Mouse (Mus musculus): ENCODE data around the gene Areg. TPM values are rescaled to one million over a fixed set of nuclear protein-coding genes. Genes with fewer than 3 reads are reported as not detected.
A peak's percentile ranks its signal among the peaks of the same experiment; 100 is the strongest.

Areg gene
- not detected in 2 replicates for polyA plus RNA-seq (2015; fragmentation: Nextera tagmentation; extraction: Ambion mirVana)

DNA sequence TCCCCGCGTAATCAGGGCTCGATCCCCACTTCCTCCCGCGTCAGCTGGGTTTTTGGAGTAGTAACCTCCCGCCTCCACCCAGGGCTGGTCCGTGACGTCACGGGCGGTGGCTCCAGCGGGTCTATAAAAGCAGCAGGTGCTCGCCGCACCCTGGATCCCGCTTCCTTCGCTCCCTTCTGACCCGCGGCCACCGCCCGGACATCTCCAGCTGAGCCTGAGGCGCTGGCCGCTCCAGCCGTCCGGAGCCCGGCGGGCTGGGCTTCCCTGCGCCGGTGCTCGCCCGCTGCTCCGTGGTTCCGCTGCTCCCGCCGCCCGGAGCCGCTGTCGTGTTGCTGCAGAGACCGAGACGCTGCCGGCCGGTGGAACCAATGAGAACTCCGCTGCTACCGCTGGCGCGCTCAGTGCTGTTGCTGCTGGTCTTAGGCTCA lies at the start of gene Areg:
Areg (plus strand) TSS at position 154 of the 428 bp plus-strand sequence.
- TF ChIP-seq CTCF (IDR thresholded peaks at IDR 0.05; ENCODE audit: low read depth) (no peak), EP300 (IDR thresholded peaks at IDR 0.05; ENCODE audit: low read depth) (no peak)
- Histone ChIP-seq H3K36me3 (replicated peaks; ENCODE audit: insufficient read depth, low read length) (no peaks in the 10 kb centered on the region), H3K4me3 (ENCODE audit: low read depth, low read length) (peak within 1 kb of the TSS; percentile 44), H3K27ac (ENCODE audit: low read depth) (no peak within 1 kb of the TSS), H3K9ac (replicated peaks) (no peak within 1 kb of the TSS), H3K4me2 (ENCODE audit: low read depth, low read length) (peak within 1 kb of the TSS; percentile 80), H3K4me1 (ENCODE audit: insufficient read depth) (no peaks in the 10 kb centered on the region), H3K27me3 (ENCODE audit: insufficient read depth, low read length) (peaks cover 34% of the 10 kb centered on the region), H3K9me3 (ENCODE audit: low read length) (no peaks in the 10 kb centered on the region)
- ATAC-seq: peak; percentile 56
- peak; percentile 59 for DNase-seq
- 2% methylated on average over 44 of the region's 44 CpGs for WGBS (ENCODE audit: insufficient replicate concordance)

GRCm38 (mm10) chr5:91090301-91090700 lies 49.1 kb upstream of the Areg start:
- ATAC-seq (no peak), DNase-seq (no peak)
- Histone ChIP-seq H3K4me1 (ENCODE audit: insufficient read depth) (no peaks in the 10 kb centered on the region), H3K4me2 (ENCODE audit: low read depth, low read length) (no peak overlapping the region), H3K27me3 (ENCODE audit: insufficient read depth, low read length) (no peaks in the 10 kb centered on the region), H3K36me3 (replicated peaks; ENCODE audit: insufficient read depth, low read length) (no peaks in the 10 kb centered on the region), H3K4me3 (ENCODE audit: low read depth, low read length) (no peak overlapping the region), H3K9ac (replicated peaks) (no peak overlapping the region), H3K27ac (ENCODE audit: low read depth) (no peak overlapping the region), H3K9me3 (ENCODE audit: low read length) (no peaks in the 10 kb centered on the region)
- WGBS (ENCODE audit: insufficient replicate concordance): 67% methylated on average over 3 of the region's 3 CpGs
- no peak for TF ChIP-seq EP300 (IDR thresholded peaks at IDR 0.05; ENCODE audit: low read depth)
- no peak for TF ChIP-seq CTCF (IDR thresholded peaks at IDR 0.05; ENCODE audit: low read depth)

GRCm38 (mm10) chr5:91097911-91098614 lies 41.3 kb upstream of the Areg start:
- Histone ChIP-seq H3K4me3 (ENCODE audit: low read depth, low read length) (no peak overlapping the region), H3K36me3 (replicated peaks; ENCODE audit: insufficient read depth, low read length) (no peaks in the 10 kb centered on the region), H3K4me1 (ENCODE audit: insufficient read depth) (no peaks in the 10 kb centered on the region), H3K4me2 (ENCODE audit: low read depth, low read length) (no peak overlapping the region), H3K27me3 (ENCODE audit: insufficient read depth, low read length) (no peaks in the 10 kb centered on the region), H3K27ac (ENCODE audit: low read depth) (no peak overlapping the region), H3K9ac (replicated peaks) (no peak overlapping the region), H3K9me3 (ENCODE audit: low read length) (no peaks in the 10 kb centered on the region)
- ATAC-seq (no peak), DNase-seq (no peak)
- TF ChIP-seq CTCF (IDR thresholded peaks at IDR 0.05; ENCODE audit: low read depth): no peak
- no peak for TF ChIP-seq EP300 (IDR thresholded peaks at IDR 0.05; ENCODE audit: low read depth)
- 76% methylated on average over 10 of the region's 10 CpGs for WGBS (ENCODE audit: insufficient replicate concordance)

- H3K36me3 ChIP-seq (replicated peaks; ENCODE audit: insufficient read depth, low read length): no peaks in the 10 kb centered on the region
These were observed 37.7 kb upstream of the Areg start for GRCm38 (mm10) chr5:91101742-91102141.

DNA sequence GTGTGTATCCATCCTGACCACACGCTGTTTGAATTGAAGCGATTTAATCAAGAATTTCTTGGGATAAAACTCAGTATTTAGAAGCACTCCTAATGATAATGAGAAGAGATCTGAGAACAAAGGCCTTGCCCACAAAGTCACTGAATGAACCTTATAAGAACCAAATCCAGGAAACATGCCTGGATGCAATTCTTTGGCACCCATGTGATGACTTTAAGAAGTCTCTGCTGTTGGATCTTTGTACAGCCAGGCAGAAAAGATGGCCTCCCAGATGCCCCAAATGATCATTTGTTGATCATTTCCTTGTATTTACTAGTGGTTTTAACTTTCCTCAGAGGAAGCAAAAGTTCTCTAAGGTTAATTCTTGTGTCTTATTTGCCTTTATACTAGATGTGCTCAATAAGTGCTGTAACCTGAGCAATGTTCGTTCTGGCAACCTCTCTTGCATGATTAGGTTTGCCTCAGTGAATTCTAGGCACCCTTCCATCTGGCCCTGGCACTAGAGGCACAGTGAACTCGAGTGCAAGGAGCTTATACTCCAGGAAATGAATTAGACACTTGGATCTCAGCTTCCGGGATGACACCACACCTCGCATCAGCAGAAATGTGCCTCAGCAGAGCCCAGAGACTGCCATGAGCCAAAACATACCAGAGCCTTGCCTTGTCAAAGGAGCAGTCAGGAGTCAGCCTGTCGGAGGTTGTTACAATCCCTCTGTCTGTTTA lies 35.3 kb upstream of the Areg start:
- no peaks in the 10 kb centered on the region for H3K4me1 ChIP-seq (ENCODE audit: insufficient read depth)
- no peak overlapping the region for H3K27ac ChIP-seq (ENCODE audit: low read depth)
- H3K9ac ChIP-seq (replicated peaks): no peak overlapping the region
- H3K36me3 ChIP-seq (replicated peaks; ENCODE audit: insufficient read depth, low read length): no peaks in the 10 kb centered on the region
- DNase-seq (no peak), ATAC-seq (no peak)
- no peaks in the 10 kb centered on the region for H3K27me3 ChIP-seq (ENCODE audit: insufficient read depth, low read length)
- no peak overlapping the region for H3K4me2 ChIP-seq (ENCODE audit: low read depth, low read length)
- WGBS (ENCODE audit: insufficient replicate concordance): 70% methylated on average over 7 of the region's 7 CpGs
- H3K4me3 ChIP-seq (ENCODE audit: low read depth, low read length): no peak overlapping the region
- TF ChIP-seq CTCF (IDR thresholded peaks at IDR 0.05; ENCODE audit: low read depth): no peak
- no peak for TF ChIP-seq EP300 (IDR thresholded peaks at IDR 0.05; ENCODE audit: low read depth)
- H3K9me3 ChIP-seq (ENCODE audit: low read length): no peaks in the 10 kb centered on the region

More at GRCm38 (mm10) chr5:91101742-91102141, 37.7 kb upstream of the Areg start:
- 77% methylated on average over 5 of the region's 5 CpGs for WGBS (ENCODE audit: insufficient replicate concordance)
- Histone ChIP-seq H3K9ac (replicated peaks) (no peak overlapping the region), H3K9me3 (ENCODE audit: low read length) (no peaks in the 10 kb centered on the region), H3K4me1 (ENCODE audit: insufficient read depth) (no peaks in the 10 kb centered on the region), H3K4me3 (ENCODE audit: low read depth, low read length) (no peak overlapping the region), H3K27ac (ENCODE audit: low read depth) (no peak overlapping the region), H3K4me2 (ENCODE audit: low read depth, low read length) (no peak overlapping the region), H3K27me3 (ENCODE audit: insufficient read depth, low read length) (no peaks in the 10 kb centered on the region)
- DNase-seq (no peak), ATAC-seq (no peak)
- no peak for TF ChIP-seq EP300 (IDR thresholded peaks at IDR 0.05; ENCODE audit: low read depth)
- no peak for TF ChIP-seq CTCF (IDR thresholded peaks at IDR 0.05; ENCODE audit: low read depth)

DNA sequence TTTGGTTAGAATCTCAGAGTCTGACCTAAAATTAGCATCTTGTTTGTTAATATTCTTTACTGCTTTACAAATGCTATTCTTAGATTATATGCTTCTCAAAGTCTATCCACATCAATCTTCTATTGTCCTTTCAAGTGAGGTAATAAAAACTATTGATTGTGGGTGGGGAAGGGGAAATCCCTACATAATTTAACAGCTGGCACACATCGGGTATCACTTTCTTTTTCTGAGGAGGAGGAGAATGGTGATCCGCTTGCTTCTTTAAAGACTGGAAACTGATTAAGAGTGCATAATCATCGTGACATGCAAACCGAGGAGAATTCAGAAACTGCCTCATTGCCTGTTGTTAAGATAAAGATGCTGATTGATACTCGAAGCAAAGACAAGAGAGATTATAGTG lies 33.2 kb upstream of the Areg start:
- no peak for ATAC-seq
- 74% methylated on average over 5 of the region's 5 CpGs for WGBS (ENCODE audit: insufficient replicate concordance)
- no peak overlapping the region for H3K9ac ChIP-seq (replicated peaks)

More for the DNA sequence above, 33.2 kb upstream of the Areg start:
- H3K27ac ChIP-seq (ENCODE audit: low read depth): no peak overlapping the region
- no peaks in the 10 kb centered on the region for H3K4me1 ChIP-seq (ENCODE audit: insufficient read depth)
- H3K36me3 ChIP-seq (replicated peaks; ENCODE audit: insufficient read depth, low read length): no peaks in the 10 kb centered on the region
- no peak for DNase-seq
- H3K27me3 ChIP-seq (ENCODE audit: insufficient read depth, low read length): no peaks in the 10 kb centered on the region
- no peak overlapping the region for H3K4me3 ChIP-seq (ENCODE audit: low read depth, low read length)
- no peak for TF ChIP-seq CTCF (IDR thresholded peaks at IDR 0.05; ENCODE audit: low read depth)
- TF ChIP-seq EP300 (IDR thresholded peaks at IDR 0.05; ENCODE audit: low read depth): no peak
- H3K4me2 ChIP-seq (ENCODE audit: low read depth, low read length): no peak overlapping the region
- no peaks in the 10 kb centered on the region for H3K9me3 ChIP-seq (ENCODE audit: low read length)

Data from liver, postnatal 0 days (tissue).